Mouse (Mus musculus) ES-Bruce4 (cell line): ENCODE measurements around the gene Flot2. TPM values are rescaled to one million over a fixed set of nuclear protein-coding genes. Genes with fewer than 3 reads are reported as not detected.
A peak's percentile ranks its signal among the peaks of the same experiment; 100 is the strongest.

ENCODE experiments used
- H3K27ac ChIP-seq: 2 replicates; pipeline ENCODE4 v1.5.1; 2012; ENCODE audit warnings: low read length, inconsistent platforms; ENCODE audit not compliant: insufficient read depth
- H3K27me3 ChIP-seq: 2 replicates; pipeline ENCODE4 v1.6.1; 2012; ENCODE audit warnings: mild to moderate bottlenecking, low read length, inconsistent platforms; ENCODE audit not compliant: control insufficient read depth, poor library complexity, insufficient read depth, severe bottlenecking
- H3K36me3 ChIP-seq: 2 replicates; pipeline ENCODE4 v1.6.1; 2012; ENCODE audit warnings: inconsistent platforms, mild to moderate bottlenecking, low read length, moderate library complexity; ENCODE audit not compliant: control insufficient read depth, poor library complexity, insufficient read depth, severe bottlenecking
- H3K4me1 ChIP-seq: one replicate; pipeline ENCODE4 v1.8.1; 2011; ENCODE audit warnings: low read length; ENCODE audit not compliant: control insufficient read depth, insufficient read depth
- H3K4me3 ChIP-seq: 2 replicates; pipeline ENCODE4 v1.5.1; 2011; ENCODE audit warnings: low read depth, mild to moderate bottlenecking, low read length
- H3K9ac ChIP-seq: 2 replicates; pipeline ENCODE4 v1.6.1; 2012; ENCODE audit warnings: low read depth, mild to moderate bottlenecking, inconsistent platforms; ENCODE audit not compliant: poor library complexity, severe bottlenecking
- H3K9me3 ChIP-seq: replicated peaks from 2 replicates; pipeline ENCODE4 v1.6.1; 2012; ENCODE audit warnings: mild to moderate bottlenecking, low read length, inconsistent platforms; ENCODE audit not compliant: control insufficient read depth, poor library complexity, insufficient read depth, severe bottlenecking
- CTCF ChIP-seq: IDR thresholded peaks from one replicate; pipeline ENCODE4 v1.8.1; 2011; ENCODE audit warnings: low read depth, low read length
- EP300 ChIP-seq: IDR thresholded peaks from 2 replicates; pipeline ENCODE4 v1.6.1; 2011; ENCODE audit warnings: low read depth, low read length; ENCODE audit not compliant: insufficient read depth
- POLR2A ChIP-seq: IDR thresholded peaks from one replicate; pipeline ENCODE4 v1.8.1; 2011; ENCODE audit warnings: low read length; ENCODE audit not compliant: insufficient read depth
- polyA plus RNA-seq: library from polyadenylated mRNA; stranded (reverse); fragments of >200 nt; gene quantifications from 2 replicates; pipeline ENCODE4 v1.2.4, GENCODE M21; 2011; ENCODE audit warnings: low read depth; ENCODE audit not compliant: missing spikeins, insufficient read depth, insufficient read length

The Flot2 gene
- polyA plus RNA-seq, 1 experiment, result 76.6 TPM

DNA sequence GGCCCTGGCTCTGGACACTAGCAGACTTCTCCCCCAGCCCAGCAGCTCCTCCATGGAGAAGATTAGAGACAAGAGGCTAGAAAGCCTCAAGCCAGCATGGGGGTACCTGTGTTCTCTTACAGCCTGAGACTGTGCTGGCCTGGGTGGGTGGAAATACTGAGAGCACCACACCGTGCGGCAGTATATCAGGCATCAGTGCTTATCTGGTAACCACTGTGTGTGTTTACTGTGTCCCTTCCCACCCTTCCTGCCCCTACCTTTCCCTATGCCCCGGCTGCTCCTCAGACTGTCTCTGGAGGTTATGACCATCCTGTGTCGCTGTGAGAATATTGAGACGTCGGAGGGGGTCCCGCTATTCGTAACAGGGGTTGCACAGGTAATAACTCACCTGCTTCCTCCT lies 15.3 kb downstream of the Flot2 start:
- no peaks in the 10 kb centered on the region for H3K4me1 ChIP-seq
- TF ChIP-seq POLR2A (no peak), EP300 (no peak), CTCF (no peak)
- H3K9ac ChIP-seq, result no peak overlapping the region
- H3K36me3 ChIP-seq, result no peaks in the 10 kb centered on the region; the same call in 1 of the 2 replicates
- H3K9me3 ChIP-seq, result no peaks in the 10 kb centered on the region
- H3K27ac ChIP-seq, result no peak overlapping the region
- no peaks in the 10 kb centered on the region for H3K27me3 ChIP-seq
- H3K4me3 ChIP-seq, result no peak overlapping the region

DNA sequence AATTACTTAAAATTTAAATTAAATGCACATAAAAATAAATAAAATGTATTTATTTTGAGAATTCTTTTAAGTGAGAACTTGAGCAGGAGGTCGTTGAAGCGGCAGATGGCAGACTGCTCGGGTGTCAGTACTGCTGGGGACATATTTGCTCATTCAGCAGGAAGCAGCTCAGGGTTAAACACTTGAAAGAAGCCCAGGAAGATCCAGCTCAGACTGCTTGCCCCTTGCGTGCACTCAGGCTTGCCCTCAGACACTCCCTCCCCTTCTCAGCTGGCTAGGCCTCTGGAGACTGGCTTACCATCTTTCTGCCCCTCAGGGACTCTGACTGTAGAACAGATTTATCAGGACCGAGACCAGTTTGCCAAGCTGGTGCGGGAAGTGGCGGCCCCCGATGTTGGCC lies 19.2 kb downstream of the Flot2 start:
- TF ChIP-seq CTCF (no peak), POLR2A (no peak), EP300 (no peak)
- no peaks in the 10 kb centered on the region; the same call in 1 of the 2 replicates for H3K36me3 ChIP-seq
- no peaks in the 10 kb centered on the region for H3K4me1 ChIP-seq
- 0 out of 2 replicates have a peak overlapping the region, but pooled peaks have one; percentile 5 for H3K9ac ChIP-seq
- H3K27me3 ChIP-seq, result no peaks in the 10 kb centered on the region
- H3K4me3 ChIP-seq, result no peak overlapping the region
- H3K9me3 ChIP-seq, result no peaks in the 10 kb centered on the region
- H3K27ac ChIP-seq, result no peak overlapping the region

DNA sequence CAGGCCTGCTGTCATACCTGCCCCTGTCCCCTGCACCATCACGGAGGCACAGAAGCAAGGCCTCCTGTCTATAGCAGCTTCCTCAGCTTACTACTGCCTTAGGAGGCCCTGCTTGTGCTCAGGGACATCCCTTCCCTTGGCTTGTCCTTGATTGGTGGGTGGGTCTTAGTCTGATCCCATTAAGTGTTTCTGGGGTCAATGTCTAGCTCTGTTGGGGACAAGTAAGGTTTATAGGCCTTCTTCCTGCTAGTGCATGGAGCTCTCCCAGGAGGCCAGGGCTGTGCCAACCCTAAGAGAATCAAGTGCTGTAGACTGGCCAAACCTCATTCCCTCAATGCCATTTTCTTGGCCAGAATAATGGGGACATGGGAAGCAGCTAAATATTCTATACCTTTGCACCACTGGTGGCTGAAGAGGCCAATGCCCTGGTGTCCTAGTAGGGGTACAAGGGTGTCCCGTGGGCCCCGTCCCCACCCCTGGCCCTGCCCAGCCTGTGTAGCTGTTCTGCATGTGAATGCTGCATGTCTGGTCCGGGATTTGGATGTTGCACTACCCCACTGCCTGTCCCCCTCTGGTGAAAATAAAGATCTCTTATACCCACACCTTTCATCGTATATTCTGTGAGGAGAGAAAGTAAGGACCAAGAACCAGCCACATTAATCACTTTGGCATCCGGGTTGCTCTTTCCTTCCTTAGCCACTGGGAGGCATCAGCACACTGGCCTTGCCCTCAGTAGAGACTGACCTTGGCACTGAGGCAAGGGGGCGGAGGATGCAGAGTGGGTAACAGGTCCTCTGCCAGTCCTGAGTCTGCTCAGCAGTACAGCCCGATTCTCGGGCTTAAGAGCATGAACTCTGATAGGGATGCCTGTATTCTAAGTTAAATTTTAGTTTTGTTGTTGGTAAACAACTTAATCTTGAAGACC lies 22.4 kb downstream of the Flot2 start:
- Histone ChIP-seq H3K9ac (no peak overlapping the region), H3K27me3 (no peaks in the 10 kb centered on the region), H3K27ac (no peak overlapping the region), H3K9me3 (no peaks in the 10 kb centered on the region), H3K4me1 (no peaks in the 10 kb centered on the region), H3K36me3 (no peaks in the 10 kb centered on the region), H3K4me3 (no peak overlapping the region)
- peak; percentile 72 for TF ChIP-seq CTCF
- TF ChIP-seq EP300, result no peak

DNA sequence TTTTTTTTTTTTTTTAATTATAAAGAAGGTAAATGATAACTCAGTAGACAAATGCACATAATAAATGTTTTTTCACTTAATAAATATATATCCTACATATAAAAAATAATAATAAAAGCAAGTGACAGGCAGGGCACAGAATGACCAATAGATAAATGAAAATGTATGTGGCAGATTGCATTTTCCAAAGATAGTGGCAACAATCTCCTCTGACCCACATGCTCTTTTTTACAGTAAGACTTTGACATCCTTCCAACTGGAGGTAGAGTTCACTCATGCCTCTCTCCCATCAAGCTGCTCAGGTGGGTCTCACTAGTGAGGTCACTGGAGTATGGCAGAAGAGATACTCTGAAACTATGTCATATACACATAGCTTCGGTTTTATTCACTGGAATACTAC lies 24.8 kb downstream of the Flot2 start:
- H3K27ac ChIP-seq, result no peak overlapping the region
- H3K4me3 ChIP-seq, result no peak overlapping the region
- TF ChIP-seq EP300 (no peak), CTCF (no peak), POLR2A (no peak)
- no peaks in the 10 kb centered on the region for H3K27me3 ChIP-seq
- no peaks in the 10 kb centered on the region for H3K36me3 ChIP-seq
- no peak overlapping the region for H3K9ac ChIP-seq
- H3K9me3 ChIP-seq, result no peaks in the 10 kb centered on the region
- no peaks in the 10 kb centered on the region for H3K4me1 ChIP-seq

DNA sequence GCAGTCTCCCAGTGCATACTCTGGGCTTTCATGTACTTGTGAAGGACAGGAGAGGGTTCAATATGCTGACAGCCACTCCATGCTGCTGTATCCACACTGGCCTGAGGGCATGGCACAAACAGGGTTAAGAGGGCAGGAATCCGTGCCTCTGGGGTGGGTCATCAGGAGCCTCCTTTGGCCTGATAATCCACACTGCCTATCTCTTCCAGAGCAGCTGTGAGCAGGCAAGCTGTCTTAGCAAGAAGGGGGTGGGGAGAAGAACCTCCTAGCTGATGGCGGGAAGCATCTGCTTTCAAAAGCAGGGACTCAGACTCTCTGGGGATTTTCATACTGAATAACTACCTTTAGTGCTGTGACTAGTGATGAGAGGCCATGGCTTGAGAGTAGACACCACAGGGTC lies 28.2 kb downstream of the Flot2 start:
- no peaks in the 10 kb centered on the region for H3K27me3 ChIP-seq
- H3K4me1 ChIP-seq, result no peaks in the 10 kb centered on the region
- no peaks in the 10 kb centered on the region for H3K9me3 ChIP-seq
- no peak overlapping the region for H3K9ac ChIP-seq
- H3K4me3 ChIP-seq, result no peak overlapping the region
- TF ChIP-seq POLR2A (no peak), CTCF (no peak), EP300 (no peak)
- no peak overlapping the region for H3K27ac ChIP-seq
- no peaks in the 10 kb centered on the region for H3K36me3 ChIP-seq

DNA sequence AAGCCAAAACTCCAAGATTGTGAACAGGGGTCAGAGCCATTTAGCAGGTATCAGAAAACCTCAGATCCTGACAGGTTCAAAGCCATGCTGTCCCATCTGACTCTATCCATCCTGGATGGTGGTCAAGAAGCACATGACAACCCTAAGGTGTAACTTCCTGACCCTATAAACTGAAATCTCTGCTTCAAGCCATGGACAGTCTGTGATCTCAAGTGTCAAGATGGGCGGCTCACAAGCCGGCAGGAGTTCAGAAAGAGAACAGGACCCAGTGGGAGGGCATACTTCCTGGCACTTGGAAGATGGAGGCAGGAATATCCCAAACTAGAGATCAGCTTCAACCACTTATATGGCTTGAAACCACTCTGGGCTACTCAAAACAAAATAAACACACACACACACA lies 28.9 kb downstream of the Flot2 start:
- H3K36me3 ChIP-seq, result no peaks in the 10 kb centered on the region
- TF ChIP-seq EP300 (no peak), POLR2A (no peak), CTCF (no peak)
- H3K9me3 ChIP-seq, result no peaks in the 10 kb centered on the region
- no peak overlapping the region for H3K27ac ChIP-seq
- H3K27me3 ChIP-seq, result no peaks in the 10 kb centered on the region
- no peak overlapping the region for H3K9ac ChIP-seq
- H3K4me3 ChIP-seq, result no peak overlapping the region
- H3K4me1 ChIP-seq, result no peaks in the 10 kb centered on the region
